Mouse (Mus musculus) cerebellum, adult 2 months (tissue): Measurements from ENCODE around the gene Edc3.

Experiments used
- CTCF ChIP-seq: fragments of 200-500 bp; IDR thresholded peaks from 2 replicates; pipeline ENCODE4 v1.5.1; 2011; ENCODE audit warnings: low read depth, mild to moderate bottlenecking, control low read depth, low read length, moderate library complexity, borderline replicate concordance; ENCODE audit not compliant: insufficient read depth
- POLR2A ChIP-seq: fragments of 200-500 bp; IDR thresholded peaks from 2 replicates; pipeline ENCODE4 v1.6.1; 2011; ENCODE audit warnings: low read length, control low read depth, borderline replicate concordance; ENCODE audit not compliant: insufficient read depth

DNA sequence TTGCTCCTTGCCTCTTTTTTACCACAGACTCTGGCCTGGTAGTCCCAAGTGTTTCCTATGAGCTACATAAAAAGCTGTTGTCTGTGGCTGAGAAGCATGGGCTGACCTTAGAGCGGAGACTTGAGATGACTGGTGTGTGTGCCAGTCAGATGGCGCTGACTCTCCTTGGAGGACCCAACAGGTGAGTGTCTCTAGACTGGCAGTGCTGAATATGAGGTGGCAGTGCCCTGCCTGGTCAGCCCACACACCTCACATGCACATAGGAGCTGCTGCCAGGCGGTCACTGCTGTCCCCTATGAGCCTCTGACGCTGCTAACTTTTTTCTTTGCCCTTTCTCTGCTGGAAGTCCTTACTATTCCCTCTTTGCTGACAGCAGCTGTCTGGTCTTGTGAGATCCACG, 31.5 kb downstream of the Edc3 start:
- TF ChIP-seq POLR2A (no peak), CTCF (no peak)
